Mouse (Mus musculus) ES-Bruce4 (cell line): ENCODE measurements around the gene Trpm2.

Experiments
- CTCF ChIP-seq: IDR thresholded peaks from one replicate; pipeline ENCODE4 v1.8.1; 2011; ENCODE audit warnings: low read depth, low read length
- EP300 ChIP-seq: IDR thresholded peaks from 2 replicates; pipeline ENCODE4 v1.6.1; 2011; ENCODE audit warnings: low read depth, low read length; ENCODE audit not compliant: insufficient read depth
- POLR2A ChIP-seq: IDR thresholded peaks from one replicate; pipeline ENCODE4 v1.8.1; 2011; ENCODE audit warnings: low read length; ENCODE audit not compliant: insufficient read depth

DNA sequence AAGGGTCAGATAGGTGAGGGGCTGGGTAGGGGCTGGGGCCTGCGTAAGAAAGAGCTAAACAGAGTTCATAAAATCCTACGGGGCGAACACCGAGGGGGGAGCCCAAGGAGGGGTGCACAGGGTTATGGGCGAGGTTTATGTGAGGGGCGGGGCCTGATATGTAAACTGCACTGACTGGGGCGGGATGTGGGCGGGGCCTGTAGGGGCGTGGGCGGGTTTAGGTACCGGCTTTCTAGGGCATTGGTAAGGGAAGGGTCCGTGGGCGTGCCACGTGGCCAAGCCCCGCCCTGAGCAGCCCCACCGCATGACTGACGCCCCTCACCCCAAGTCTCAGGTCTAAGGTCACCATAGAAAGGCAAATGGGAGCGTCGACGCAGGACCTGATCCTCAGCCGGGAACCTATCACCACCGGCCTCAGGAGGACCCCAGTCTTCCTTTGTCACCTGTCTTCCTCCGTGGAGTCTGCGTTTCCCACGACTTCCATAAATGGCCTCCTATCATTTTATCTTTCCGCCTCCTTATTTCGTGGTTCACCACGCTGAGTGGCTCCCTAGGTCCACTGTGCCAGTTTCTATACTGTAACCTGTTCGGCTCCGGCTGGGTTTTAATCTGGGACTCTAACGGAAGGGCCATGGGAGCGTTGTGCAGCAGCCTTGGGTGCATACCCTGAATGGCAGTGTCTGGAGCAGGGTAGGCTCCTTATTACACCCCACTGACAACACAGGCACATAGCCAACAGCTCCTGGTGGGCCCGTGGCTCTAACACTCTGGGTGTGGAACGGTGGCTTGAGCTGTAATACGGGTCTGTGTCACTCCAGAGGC, 67.3 kb downstream of the Trpm2 start:
- TF ChIP-seq CTCF (no peak), EP300 (no peak), POLR2A (no peak)
